Mouse (Mus musculus) neural tube, embryonic 15.5 days (tissue): ENCODE measurements around the gene Aldh1a2. TPM values are rescaled to one million over a fixed set of nuclear protein-coding genes. Genes with fewer than 3 reads are reported as not detected.
A peak's percentile ranks its signal among the peaks of the same experiment; 100 is the strongest.

ENCODE experiments used
- ATAC-seq: fragments of 200-750 bp; cut with Nextera tagmentation; 2 replicates; pipeline ENCODE4 v1.8.0; 2017; ENCODE audit warnings: mild to moderate bottlenecking, moderate TSS enrichment, moderate library complexity; ENCODE audit not compliant: low FRiP score
- H3K27ac ChIP-seq: fragments of 300-500 bp; sonication (generic); replicated peaks from 2 replicates; pipeline ENCODE4 v1.5.1; 2015; ENCODE audit warnings: mild to moderate bottlenecking, inconsistent platforms
- H3K27me3 ChIP-seq: fragments of 300-500 bp; sonication (generic); replicated peaks from 2 replicates; pipeline ENCODE4 v1.6.1; 2015; ENCODE audit warnings: inconsistent platforms
- H3K36me3 ChIP-seq: fragments of 300-500 bp; sonication (generic); 2 replicates; pipeline ENCODE4 v1.6.1; 2015; ENCODE audit warnings: inconsistent platforms
- H3K4me1 ChIP-seq: fragments of 300-500 bp; sonication (generic); 2 replicates; pipeline ENCODE4 v1.6.1; 2015; ENCODE audit warnings: inconsistent platforms
- H3K4me2 ChIP-seq: fragments of 300-500 bp; sonication (generic); 2 replicates; pipeline ENCODE4 v1.6.1; 2015; ENCODE audit warnings: inconsistent platforms, mild to moderate bottlenecking, moderate library complexity
- H3K4me3 ChIP-seq: fragments of 300-500 bp; sonication (generic); replicated peaks from 2 replicates; pipeline ENCODE4 v1.5.1; 2015; ENCODE audit warnings: mild to moderate bottlenecking, inconsistent platforms
- H3K9ac ChIP-seq: fragments of 300-500 bp; sonication (generic); replicated peaks from 2 replicates; pipeline ENCODE4 v1.6.1; 2015; ENCODE audit warnings: mild to moderate bottlenecking, inconsistent platforms
- H3K9me3 ChIP-seq: fragments of 300-500 bp; sonication (generic); replicated peaks from 2 replicates; pipeline ENCODE4 v1.6.1; 2016; ENCODE audit warnings: inconsistent platforms
- WGBS: fragments of 180-500 bp; shearing (Covaris S2); methylation state at CpG from one replicate; pipeline ENCODE4 v1.1.7; 2015; ENCODE audit warnings: mixed read lengths; 5-methylcytosine and 5-hydroxymethylcytosine counted together
- polyA plus RNA-seq: library from polyadenylated mRNA; unstranded; fragments of >200 nt; fragmentation: Nextera tagmentation; extraction: Ambion mirVana; gene quantifications from 2 replicates; pipeline ENCODE4 v1.2.1, GENCODE M21; 2015

Gene Aldh1a2
- 49.5 and 61.3 TPM in 2 replicates for polyA plus RNA-seq

GRCm38 (mm10) chr9:71215248-71216035 lies at the start of gene Aldh1a2:
Aldh1a2 (plus strand) TSS chr9:71215789.
- Histone ChIP-seq H3K27me3 (peaks cover 73% of the 10 kb centered on the region), H3K9ac (0 out of 2 replicates have a peak within 1 kb of the TSS, but pooled peaks have one; percentile 17)
- ATAC-seq = peak; percentile 31; the same call in 1 of the 2 replicates

GRCm38 (mm10) chr9:71166019-71166705 lies 49.4 kb upstream of the Aldh1a2 start:
- no peak overlapping the region for H3K4me3 ChIP-seq
- H3K9ac ChIP-seq = no peak overlapping the region
- ATAC-seq = no peak
- H3K27ac ChIP-seq = no peak overlapping the region
- H3K9me3 ChIP-seq = no peaks in the 10 kb centered on the region
- no peaks in the 10 kb centered on the region for H3K27me3 ChIP-seq
- H3K4me1 ChIP-seq = peaks cover 11% of the 10 kb centered on the region
- H3K4me2 ChIP-seq = no peak overlapping the region
- WGBS = 85% methylated on average over 5 of the region's 5 CpGs
- no peaks in the 10 kb centered on the region for H3K36me3 ChIP-seq

More at GRCm38 (mm10) chr9:71215248-71216035, at the start of gene Aldh1a2:
- H3K27ac ChIP-seq = no peak within 1 kb of the TSS
- H3K4me3 ChIP-seq = peak within 1 kb of the TSS; percentile 38
- no peaks in the 10 kb centered on the region for H3K36me3 ChIP-seq
- under 1% methylated on average over 78 of the region's 97 CpGs for WGBS
- H3K4me1 ChIP-seq = peaks cover 14% of the 10 kb centered on the region
- H3K4me2 ChIP-seq = peak within 1 kb of the TSS; percentile 60
- H3K9me3 ChIP-seq = no peaks in the 10 kb centered on the region

GRCm38 (mm10) chr9:71166871-71167465 lies 48.6 kb upstream of the Aldh1a2 start:
- 58% methylated on average over 5 of the region's 5 CpGs for WGBS
- ATAC-seq = no peak
- no peak overlapping the region for H3K9ac ChIP-seq
- H3K4me2 ChIP-seq = no peak overlapping the region
- peak overlapping the region; percentile 70 for H3K27ac ChIP-seq
- H3K27me3 ChIP-seq = no peaks in the 10 kb centered on the region
- H3K9me3 ChIP-seq = no peaks in the 10 kb centered on the region
- H3K4me3 ChIP-seq = no peak overlapping the region
- no peaks in the 10 kb centered on the region for H3K36me3 ChIP-seq
- H3K4me1 ChIP-seq = peaks cover 11% of the 10 kb centered on the region

- Histone ChIP-seq H3K4me3 (no peak overlapping the region), H3K27me3 (no peaks in the 10 kb centered on the region), H3K9ac (no peak overlapping the region), H3K36me3 (no peaks in the 10 kb centered on the region), H3K4me1 (peaks cover 11% of the 10 kb centered on the region), H3K9me3 (no peaks in the 10 kb centered on the region), H3K27ac (peak overlapping the region; percentile 70), H3K4me2 (no peak overlapping the region)
- WGBS = 26% methylated on average over 2 of the region's 2 CpGs
- no peak for ATAC-seq
These were observed 47.9 kb upstream of the Aldh1a2 start for GRCm38 (mm10) chr9:71167473-71168215.

- no peak for ATAC-seq
- Histone ChIP-seq H3K27me3 (no peaks in the 10 kb centered on the region), H3K27ac (peak within 1 kb of the TSS; percentile 70), H3K9me3 (no peaks in the 10 kb centered on the region), H3K36me3 (no peaks in the 10 kb centered on the region), H3K4me2 (peak within 1 kb of the TSS; percentile 25), H3K4me1 (peaks cover 11% of the 10 kb centered on the region), H3K4me3 (no peak within 1 kb of the TSS), H3K9ac (no peak within 1 kb of the TSS)
- 32% methylated on average over 12 of the region's 12 CpGs for WGBS
These were observed 47.1 kb upstream of the Aldh1a2 start, which contains the start of gene Aqp9 for GRCm38 (mm10) chr9:71168511-71168910. Aqp9 (minus strand) TSS chr9:71168682.

- no peak overlapping the region for H3K4me3 ChIP-seq
- H3K9ac ChIP-seq = no peak overlapping the region
- H3K36me3 ChIP-seq = no peaks in the 10 kb centered on the region
- 67% methylated on average over 9 of the region's 9 CpGs for WGBS
- no peak overlapping the region for H3K4me2 ChIP-seq
- H3K27me3 ChIP-seq = no peaks in the 10 kb centered on the region
- no peak for ATAC-seq
- no peaks in the 10 kb centered on the region for H3K9me3 ChIP-seq
- H3K27ac ChIP-seq = no peak overlapping the region
- H3K4me1 ChIP-seq = peaks cover 4% of the 10 kb centered on the region
These were observed 42.1 kb upstream of the Aldh1a2 start for GRCm38 (mm10) chr9:71173533-71173932.

- H3K4me3 ChIP-seq = no peak overlapping the region
- H3K36me3 ChIP-seq = no peaks in the 10 kb centered on the region
- H3K4me2 ChIP-seq = no peak overlapping the region
- no peaks in the 10 kb centered on the region for H3K9me3 ChIP-seq
- H3K27ac ChIP-seq = no peak overlapping the region
- ATAC-seq = no peak
- no peak overlapping the region for H3K9ac ChIP-seq
- H3K27me3 ChIP-seq = no peaks in the 10 kb centered on the region
- 89% methylated on average over 5 of the region's 5 CpGs for WGBS
- H3K4me1 ChIP-seq = no peaks in the 10 kb centered on the region
These were observed 41.1 kb upstream of the Aldh1a2 start for GRCm38 (mm10) chr9:71174316-71174975.

- ATAC-seq = no peak
- Histone ChIP-seq H3K9me3 (no peaks in the 10 kb centered on the region), H3K4me2 (no peak overlapping the region), H3K27me3 (no peaks in the 10 kb centered on the region), H3K4me3 (no peak overlapping the region), H3K27ac (no peak overlapping the region), H3K9ac (no peak overlapping the region), H3K36me3 (no peaks in the 10 kb centered on the region), H3K4me1 (no peaks in the 10 kb centered on the region)
- WGBS = 98% methylated on average over 1 of the region's 1 CpGs
These were observed 39.9 kb upstream of the Aldh1a2 start for GRCm38 (mm10) chr9:71175686-71176085.

- no peak overlapping the region for H3K4me2 ChIP-seq
- no peaks in the 10 kb centered on the region for H3K9me3 ChIP-seq
- no peak overlapping the region for H3K27ac ChIP-seq
- no peak overlapping the region for H3K4me3 ChIP-seq
- WGBS = 86% methylated on average over 6 of the region's 6 CpGs
- H3K9ac ChIP-seq = no peak overlapping the region
- H3K36me3 ChIP-seq = no peaks in the 10 kb centered on the region
- no peaks in the 10 kb centered on the region for H3K4me1 ChIP-seq
- H3K27me3 ChIP-seq = no peaks in the 10 kb centered on the region
- ATAC-seq = no peak
These were observed 36.2 kb upstream of the Aldh1a2 start for GRCm38 (mm10) chr9:71179276-71179896.

- WGBS = 80% methylated on average over 8 of the region's 8 CpGs
- H3K4me2 ChIP-seq = no peak overlapping the region
- no peaks in the 10 kb centered on the region for H3K9me3 ChIP-seq
- H3K4me3 ChIP-seq = no peak overlapping the region
- no peak for ATAC-seq
- no peaks in the 10 kb centered on the region for H3K27me3 ChIP-seq
- H3K4me1 ChIP-seq = no peaks in the 10 kb centered on the region
- H3K36me3 ChIP-seq = no peaks in the 10 kb centered on the region
- no peak overlapping the region for H3K9ac ChIP-seq
- no peak overlapping the region for H3K27ac ChIP-seq
These were observed 35.5 kb upstream of the Aldh1a2 start for GRCm38 (mm10) chr9:71179964-71180700.
